Mouse (Mus musculus) heart, postnatal 4 days (tissue): ENCODE data around the gene Sptbn1. TPM values are rescaled to one million over a fixed set of nuclear protein-coding genes. Genes with fewer than 3 reads are reported as not detected.
A peak's percentile ranks its signal among the peaks of the same experiment; 100 is the strongest.

Experiments used
- DNase-seq: peaks from one replicate; pipeline ENCODE4 v3.0.0; 2021
- total RNA-seq, 2 experiments: library from RNA; stranded (reverse); gene quantifications; 2 replicates each; pipeline ENCODE4 v1.2.3; 2021

The Sptbn1 gene
- total RNA-seq, 2 experiments from 2014 or later = 571 to 581 TPM

DNA sequence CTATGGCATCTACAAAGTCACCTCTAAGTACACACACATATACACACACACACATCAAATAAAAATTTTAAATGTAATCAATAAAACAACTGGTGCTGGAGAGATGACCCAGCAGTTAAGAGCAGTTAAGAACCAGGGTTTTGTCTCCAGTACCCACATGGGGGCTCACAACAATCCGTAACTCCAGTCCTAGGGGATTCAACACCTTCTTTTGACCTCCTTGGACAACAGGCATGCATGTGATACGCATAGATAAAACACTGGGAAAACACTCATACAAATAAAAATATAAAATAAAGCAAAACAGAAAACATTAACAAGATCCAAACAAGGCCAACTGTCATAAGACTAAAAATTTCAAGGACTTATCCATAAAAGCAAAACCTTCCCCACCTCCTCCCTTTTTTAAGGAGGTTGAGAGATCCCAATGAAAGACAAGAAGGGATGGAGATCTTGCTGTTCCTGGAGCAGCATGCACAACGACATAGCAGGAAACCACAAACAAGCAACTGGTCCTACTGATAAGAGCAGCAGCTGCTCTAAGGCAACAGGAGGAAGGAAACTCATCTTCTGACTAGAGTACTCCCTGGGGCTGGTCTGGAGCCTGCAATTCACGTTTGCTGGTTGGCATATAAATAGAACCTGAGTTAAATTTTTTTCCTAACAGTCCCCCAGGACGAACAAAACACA is 102.0 kb downstream of the Sptbn1 start:
- DNase-seq = no peak

DNA sequence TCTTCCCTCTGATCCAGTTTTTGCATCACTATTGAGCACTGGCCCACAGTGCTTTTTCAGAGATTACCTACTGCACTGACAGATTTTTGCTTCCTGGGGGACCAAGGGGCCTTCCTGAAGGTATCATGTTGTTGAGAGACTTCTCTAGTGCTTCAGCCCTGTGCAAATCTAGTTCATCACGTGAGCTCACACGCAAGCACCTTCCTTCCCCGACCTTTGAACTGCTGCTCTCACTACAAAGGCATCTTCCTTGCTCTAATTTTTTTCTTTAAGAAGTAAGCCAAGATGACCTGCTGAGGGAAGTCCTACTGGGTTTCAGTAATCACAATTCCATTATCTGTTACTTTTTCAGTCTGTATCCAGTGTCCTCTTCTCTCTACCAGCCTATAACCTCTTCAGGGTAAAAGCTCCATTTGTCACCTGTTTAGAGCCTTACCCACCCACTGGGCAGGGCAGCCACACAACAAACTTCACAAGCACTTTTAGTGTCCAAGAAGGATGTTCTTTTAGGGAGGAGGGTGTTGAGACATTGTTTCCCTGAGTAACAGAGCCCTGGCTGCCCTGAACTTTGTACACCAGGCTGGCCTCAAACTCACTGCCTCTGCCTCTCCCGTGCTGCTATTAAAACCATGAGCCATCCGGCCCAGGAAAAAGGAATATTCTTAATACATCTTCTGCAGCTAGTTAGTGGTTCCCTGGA is 103.3 kb downstream of the Sptbn1 start:
- no peak for DNase-seq

DNA sequence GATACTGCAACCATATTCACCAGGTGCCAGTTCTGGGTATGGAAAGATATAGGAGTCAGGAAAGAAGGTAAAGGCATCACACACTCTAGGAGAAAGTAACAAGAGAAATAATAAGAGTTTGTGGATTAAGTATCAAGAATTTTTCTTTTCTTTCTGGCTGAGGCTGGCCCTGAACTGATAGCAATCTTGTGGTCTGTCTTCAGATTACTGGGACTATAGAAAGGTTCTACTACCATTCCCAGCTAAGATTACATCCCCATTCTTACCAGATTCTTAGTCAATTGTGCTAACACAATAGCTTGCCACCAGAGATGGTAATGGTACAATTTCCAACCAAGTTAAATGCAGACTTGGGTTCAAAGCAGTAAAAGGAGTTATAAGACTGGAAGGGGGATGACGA is 104.1 kb downstream of the Sptbn1 start:
- no peak for DNase-seq

DNA sequence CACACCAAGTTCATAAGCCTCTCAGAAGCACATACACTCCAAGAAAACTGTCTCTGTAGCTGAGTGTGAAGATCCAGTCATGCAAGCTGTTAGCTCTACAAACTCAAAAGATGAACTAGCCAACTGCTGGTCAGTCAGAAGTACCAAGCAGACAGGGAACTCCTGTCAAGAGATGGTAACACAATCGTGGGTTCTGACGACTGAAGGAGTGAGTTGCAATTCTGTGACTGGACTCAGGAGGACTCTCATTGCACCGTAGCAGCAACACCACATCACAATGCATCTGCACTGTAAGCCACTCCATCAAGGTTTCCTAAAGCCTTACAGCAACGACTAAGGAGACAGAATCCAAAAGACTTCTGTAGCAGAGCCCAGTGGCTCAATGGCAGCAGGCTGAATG is 104.9 kb downstream of the Sptbn1 start:
- DNase-seq = no peak

DNA sequence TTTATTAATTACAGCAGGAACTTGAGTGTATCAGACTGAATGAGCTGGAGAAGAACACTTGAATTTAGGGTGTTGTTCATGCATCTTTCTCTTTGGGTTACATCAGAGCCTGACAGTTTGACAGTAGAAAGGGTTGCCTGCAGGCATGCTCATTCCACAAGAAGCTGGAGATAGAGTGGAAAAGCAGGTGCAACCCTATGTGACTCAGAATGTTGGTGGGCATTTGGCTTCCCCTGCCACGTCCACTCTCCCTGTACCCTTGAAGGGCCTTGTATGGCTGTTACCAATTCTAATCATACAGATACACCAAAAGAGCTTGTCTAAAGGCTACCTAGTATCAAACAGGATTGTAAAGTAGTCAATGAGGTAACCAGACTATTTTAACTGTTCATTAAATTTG is 106.2 kb downstream of the Sptbn1 start:
- DNase-seq = no peak

DNA sequence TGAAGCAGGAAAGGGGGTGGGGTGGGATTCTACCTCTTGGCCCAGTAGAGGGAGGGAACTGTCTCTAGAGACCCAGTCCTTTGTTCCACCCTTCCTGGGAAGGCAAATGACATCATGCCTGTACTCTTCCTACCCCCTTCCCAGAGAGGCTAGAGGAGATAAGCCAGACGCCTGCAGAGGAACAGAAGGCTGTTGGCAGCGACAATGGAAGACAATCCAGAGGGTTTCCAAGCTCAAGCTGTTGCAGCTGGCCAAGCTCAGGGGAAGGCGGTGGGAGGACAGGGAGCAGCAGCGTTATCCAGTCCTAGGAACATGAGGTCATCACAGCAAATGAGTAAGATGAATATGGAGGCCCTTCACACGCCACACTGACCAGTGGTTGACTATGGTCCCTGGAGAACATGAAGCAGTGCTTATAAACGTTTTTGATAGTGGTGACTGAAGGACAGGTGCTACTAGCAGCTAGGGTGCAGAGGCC is 106.8 kb downstream of the Sptbn1 start:
- DNase-seq = peak; percentile 88

DNA sequence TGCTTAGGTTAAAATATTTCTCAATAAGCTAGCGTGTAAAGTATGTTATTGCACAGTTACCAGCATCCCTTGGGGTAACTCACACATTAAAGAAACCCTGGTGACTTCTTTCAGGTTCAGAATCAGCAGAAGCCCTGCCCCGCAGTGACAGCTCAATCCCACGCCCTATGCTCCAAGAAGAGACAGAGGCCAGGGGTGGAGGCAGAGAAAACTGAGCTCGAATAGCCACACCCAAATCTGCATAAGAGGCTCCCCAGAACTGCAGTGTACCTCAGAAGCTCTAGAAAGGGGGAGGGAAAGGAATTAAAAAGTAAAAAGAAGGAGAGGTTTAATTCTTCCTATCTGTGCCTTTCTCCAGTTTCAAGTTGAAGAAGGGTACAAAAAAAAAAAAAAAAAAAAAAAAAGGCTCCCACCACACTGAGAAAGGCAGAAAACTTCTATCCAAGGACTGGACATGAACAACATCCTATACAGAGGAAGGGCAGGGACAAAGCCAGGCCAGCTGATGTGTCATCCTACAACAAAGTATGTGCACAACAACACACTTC is 107.3 kb downstream of the Sptbn1 start:
- DNase-seq = no peak

DNA sequence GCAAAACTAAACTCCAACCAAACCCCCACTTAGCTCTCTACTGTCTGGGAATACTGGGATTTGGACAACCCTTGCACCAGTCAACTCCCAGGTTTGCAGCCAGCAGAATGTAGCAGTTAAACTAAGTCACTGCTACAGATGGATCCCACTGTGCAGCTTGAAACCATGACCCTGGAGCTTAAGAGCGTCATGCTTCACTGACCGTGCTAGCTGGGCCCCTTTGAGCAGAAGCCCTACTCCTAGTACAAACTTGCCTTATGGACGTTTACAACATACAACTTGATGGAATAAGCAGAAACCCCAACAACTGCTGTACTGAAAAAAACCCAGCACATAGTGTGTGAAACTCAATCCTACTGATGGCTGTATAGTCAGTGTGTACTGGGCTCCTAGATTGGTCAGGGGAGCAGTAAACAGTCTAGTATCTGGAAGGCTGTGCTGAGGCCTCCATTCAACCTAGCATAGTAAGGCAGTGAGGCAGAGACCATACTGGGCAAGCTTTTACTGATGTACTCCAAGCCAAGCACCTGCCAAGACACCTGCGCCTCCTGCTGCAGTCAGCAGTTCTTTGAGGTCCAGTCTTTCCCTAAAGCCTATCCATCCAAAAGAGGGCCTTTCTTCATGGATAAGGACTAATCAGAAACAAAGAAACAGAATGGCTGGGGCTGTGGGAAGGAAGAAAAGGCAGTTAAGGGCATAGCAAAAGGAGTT is 108.3 kb downstream of the Sptbn1 start:
- no peak for DNase-seq

DNA sequence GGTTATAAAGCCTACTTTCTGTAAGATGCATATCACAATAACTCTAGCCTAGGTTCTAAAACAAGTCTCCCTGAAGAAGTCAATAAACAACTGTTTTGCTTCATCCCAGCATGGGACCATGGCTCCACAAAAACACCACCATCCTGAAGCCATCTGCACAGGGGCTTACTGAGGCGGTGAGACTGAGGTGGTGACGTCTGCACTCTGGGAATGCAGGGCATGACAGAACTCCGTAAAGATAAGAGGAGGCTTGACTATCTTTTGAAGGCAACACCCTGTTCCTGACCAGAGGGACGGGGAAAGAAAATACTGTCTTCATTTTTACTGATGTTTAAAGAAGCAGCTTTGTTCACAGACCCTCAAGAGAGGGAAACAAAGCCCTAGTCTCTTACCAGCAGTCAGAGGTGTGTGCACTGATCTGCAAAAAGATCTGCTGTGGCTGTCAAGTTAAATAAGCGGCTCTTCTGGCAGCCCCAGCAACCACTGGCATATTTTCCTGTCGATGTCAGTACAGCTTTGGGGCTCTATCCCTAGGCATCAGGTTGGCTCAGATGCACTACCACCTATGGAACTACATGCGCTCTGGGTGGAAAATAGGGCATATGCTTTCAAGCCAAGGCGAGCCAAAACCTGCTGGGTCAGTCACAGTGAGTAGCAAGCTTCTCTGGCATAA is 109.8 kb downstream of the Sptbn1 start:
- DNase-seq = no peak

DNA sequence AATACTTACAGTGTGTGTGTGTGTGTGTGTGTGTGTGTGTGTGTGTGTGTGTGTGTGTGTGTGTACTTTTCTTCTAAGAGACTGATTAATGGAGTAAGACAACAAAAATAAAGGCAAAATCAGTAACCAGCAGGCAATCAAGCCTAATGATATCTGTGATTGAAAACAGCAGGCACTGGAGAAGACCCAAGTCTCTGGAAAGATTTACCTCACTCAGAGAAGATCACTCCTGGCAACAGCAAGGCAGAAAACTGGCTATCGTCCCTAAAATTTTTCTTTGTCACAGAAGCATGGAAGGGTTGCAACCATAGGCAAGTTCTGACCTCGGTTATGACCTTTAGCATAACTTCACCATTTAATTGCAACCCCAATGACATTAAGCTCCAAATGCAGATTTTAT is 112.1 kb downstream of the Sptbn1 start:
- no peak for DNase-seq

DNA sequence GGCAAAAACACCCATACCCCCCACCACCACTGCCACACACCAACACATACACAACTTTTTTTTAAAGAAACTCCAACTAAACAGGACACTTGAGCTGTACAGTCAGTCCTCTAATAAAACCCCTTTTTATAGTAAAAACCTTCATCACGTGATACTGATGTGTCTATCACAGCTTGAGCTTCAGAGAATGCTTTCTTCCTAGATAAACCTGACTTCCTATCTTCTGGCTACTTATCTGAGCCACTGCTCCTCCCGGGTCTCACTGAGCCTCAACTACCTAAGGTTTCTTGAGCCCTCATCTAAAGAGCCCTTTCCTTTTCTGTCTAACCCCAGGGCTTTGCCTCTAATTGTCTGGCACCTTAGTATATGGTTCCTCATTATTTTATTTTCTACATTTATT is 113.0 kb downstream of the Sptbn1 start:
- no peak for DNase-seq

DNA sequence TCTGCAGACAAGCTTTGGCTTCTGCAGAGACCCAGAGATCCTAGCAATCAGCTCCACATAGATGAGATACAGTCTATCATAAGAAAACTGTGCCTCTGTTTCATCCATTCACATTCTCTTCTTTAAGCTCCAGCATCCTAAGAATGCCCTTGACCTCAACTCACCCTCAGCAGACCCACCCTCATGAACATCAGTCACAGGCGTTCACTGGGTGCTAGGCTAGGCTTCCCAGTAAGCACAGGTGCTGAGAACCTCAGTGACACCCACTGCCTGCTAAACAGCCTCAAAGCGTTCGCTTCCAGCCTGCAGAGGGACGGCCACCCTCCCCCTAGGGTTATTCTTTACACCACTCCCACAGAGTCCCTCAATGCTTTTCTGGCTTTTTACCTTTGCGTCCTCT is 119.1 kb downstream of the Sptbn1 start:
- no peak for DNase-seq

DNA sequence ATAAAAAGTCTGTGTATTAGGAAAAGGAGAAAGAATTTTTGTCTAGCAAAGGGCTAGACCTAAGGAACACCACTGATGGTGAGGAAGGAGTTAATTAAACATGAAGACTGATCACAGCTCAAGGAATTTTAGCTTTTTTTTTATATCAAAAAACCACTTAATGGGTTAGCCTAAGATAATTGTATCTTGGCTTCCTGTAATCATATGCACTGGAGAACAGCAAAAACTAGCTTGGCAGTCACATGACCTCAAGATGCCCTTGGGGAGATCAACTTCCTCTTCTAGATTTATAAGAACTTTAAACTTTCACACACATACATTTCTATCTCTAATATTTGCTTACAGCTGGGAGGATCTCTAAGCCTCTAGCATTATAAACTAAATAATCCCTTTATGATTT is 119.6 kb downstream of the Sptbn1 start:
- DNase-seq = no peak

DNA sequence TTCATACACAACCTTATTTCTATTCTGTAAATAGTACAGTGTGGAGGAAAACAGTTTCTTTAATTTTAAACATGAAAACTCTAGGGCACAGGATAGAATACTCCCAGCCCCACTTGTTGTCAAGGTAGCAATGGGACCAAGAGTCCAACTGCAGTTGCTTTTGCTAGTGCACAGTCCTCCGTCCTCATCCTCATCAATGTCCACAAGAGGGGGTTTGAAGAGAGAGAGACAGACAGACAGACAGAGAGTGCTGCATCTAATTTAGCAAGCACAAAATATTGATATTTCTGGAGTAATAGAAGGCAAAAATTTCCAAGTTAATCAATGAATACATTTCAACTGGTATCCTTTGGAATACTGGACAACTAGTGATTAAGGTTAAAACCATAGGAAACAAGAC is 120.1 kb downstream of the Sptbn1 start:
- DNase-seq = no peak

DNA sequence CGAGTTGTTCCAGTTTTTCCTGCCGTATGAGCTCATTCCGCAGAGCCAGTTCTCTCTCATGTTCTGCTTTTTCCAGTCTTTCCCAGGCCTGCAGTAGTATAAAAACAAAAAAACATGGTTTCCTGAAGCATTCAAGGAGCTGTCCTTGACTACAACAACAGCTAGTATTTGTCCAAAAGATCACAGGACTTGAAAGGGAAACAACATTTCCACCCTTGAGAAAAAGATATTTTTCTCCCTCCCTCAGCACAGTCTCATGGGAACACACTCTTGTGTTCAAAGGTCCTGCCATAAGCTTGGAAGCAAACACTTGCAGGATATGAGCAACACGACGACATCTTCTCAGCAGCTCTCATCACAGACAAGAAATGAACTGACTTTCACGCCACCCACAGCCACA is 124.9 kb downstream of the Sptbn1 start:
- no peak for DNase-seq

DNA sequence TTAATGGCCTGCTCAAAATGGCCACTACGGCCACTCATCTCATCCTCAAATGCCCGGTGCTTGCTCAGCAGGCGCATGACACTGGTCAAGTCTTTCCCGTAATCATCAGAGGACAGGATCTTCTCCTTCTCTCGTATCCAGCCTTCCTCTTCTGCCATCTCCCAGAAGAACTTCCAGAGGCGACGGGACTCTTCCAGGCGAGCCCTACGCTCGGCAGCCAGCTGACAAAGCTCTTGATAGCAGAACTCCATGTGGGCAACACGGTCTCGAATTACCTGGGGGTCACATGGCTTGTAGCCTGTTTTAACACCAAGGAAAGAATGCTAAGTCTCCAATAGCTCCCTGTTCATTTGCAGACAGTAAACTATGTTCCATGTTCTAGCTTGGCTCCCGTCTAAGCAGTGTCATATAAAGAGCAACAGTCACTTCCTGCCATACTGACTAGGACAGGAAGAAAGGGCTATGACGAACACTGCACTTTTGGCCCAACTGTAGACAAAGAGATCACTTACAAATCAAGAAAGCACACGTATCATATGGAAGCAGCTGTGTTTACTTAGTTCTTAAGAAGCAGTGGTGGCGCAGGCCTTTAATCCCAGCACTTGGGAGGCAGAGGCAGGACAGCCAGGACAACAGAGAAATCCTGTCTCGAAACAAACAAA is 128.7 kb downstream of the Sptbn1 start:
- DNase-seq = no peak

DNA sequence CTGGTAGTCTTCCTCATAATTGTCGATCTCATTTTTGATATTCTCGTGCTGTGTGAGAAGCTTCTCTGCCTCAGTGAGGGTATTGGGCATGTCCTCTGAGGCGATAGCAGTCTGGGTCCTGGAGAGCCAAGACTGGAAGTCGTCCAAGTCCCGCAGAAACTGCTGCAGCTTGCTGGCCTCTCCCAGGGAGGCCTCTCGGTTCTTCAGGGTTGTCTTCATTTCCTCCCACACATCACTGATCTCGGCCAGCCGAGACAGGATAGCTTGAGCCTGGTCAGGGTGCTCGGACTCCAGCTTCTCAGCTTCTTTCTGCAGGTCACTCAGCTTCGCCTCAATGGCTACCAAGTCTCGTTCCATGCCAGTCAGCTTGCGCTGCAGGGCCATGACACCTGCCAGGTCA is 130.9 kb downstream of the Sptbn1 start:
- DNase-seq = no peak

DNA sequence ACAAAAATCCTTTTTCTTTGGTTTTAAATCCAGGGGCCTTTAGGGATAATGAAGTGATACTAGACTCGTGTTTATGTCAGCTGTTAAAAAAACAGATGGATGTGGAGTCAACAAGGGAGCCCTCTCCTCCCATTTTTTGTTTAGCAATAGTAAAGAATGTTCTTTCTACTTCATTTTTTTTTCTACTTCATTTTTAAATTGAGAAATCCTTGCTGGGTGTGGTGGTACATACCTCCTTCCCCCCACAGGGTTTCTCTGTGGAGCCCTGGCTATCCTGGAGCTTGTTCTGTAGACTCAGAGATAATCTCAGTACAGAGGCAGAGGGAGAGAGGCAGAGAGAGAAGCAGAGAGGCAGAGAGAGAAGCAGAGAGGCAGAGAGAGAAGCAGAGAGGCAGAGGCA is 133.9 kb downstream of the Sptbn1 start:
- no peak for DNase-seq

DNA sequence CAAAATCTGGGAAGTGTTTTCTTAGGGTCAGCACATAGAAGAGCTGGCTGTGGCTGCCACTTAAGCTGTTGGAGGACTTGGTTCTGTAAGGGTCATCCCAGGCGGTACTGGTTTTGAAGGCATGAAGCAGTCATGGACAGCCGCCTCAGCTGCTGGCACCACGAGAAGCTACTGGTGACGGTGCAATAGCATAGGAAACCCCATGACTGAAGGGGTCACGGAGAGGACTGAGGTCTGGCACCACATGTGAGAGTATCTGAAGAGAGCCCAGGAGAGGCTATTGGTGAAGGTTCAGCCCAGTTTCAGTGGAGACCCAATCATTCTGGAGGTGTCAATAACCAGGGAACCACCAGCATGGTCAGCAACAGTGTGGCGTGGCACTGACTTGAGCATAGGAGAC is 135.4 kb downstream of the Sptbn1 start:
- no peak for DNase-seq

DNA sequence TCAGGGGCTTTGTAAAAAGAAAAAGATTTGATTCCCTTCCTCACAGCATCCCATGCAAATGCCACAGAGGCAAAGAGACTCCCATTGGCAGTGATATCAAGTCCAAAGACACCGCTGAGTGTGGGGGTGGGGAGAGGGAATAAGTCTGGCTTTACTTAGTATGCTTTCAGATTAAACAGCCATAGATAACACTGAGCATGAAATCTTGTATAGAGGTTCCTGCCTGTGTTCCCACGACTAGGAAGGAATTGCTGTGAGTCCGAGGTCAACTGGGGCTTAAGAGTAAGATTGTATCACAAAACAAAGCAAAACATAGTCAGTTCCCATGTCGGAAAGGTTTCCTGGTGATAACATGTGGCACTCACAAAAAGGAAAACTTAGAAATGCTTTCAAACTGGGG is 136.3 kb downstream of the Sptbn1 start:
- no peak for DNase-seq

DNA sequence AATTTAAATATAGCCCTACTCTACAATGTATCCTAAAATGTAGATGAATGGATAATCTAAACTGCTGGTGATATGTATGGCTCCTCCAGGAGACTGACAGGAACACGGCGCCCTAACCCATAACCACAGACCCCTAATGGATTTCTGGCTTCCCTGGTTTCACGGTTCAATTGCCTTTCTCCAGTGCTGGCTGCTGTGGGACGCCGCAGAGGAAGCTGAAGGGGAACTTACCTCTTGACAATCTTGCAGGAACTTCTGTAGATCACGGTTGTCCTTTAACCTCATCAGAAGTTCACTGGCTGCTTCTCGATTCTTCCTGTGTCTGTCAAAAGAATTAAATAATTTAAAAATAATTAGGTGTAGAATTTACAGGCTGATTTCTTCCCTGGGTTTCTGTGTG is 138.6 kb downstream of the Sptbn1 start:
- no peak for DNase-seq

DNA sequence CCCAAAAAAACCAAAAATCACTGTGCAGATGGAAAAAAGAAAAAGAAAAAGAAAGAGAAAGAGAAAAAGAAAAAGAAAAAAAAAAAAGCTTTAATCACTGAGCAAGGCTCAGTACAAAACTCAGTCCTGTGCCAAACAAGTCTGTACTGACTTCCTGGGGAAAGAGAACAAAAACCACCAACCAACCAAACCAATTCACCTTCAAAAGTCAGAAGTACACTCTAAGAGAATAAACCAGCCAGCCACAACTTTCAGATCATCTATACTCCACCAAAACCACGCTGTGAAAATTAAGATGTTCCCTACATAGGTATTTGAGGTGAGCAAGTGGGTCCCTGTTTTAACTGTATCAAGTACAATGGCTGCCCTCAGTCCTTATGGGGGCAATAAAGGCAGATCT is 141.1 kb downstream of the Sptbn1 start:
- no peak for DNase-seq
